Mouse (Mus musculus) E14TG2a.4 (cell line): ENCODE measurements around the gene Plekhm3.

Source experiments
- H3K27me3 ChIP-seq: 2 replicates; pipeline ENCODE4 v1.6.1; 2014; ENCODE audit warnings: low read length, control low read depth; ENCODE audit not compliant: insufficient read depth
- H3K36me3 ChIP-seq: 2 replicates; pipeline ENCODE4 v1.6.1; 2014; ENCODE audit warnings: low read length, control low read depth; ENCODE audit not compliant: insufficient read depth
- H3K4me1 ChIP-seq: replicated peaks from 2 replicates; pipeline ENCODE4 v1.6.1; 2014; ENCODE audit warnings: low read depth, low read length, control low read depth
- H3K4me3 ChIP-seq: replicated peaks from 2 replicates; pipeline ENCODE4 v1.5.1; 2014; ENCODE audit warnings: mild to moderate bottlenecking, low read length
- H3K9me3 ChIP-seq: 2 replicates; pipeline ENCODE4 v1.6.1; 2014; ENCODE audit warnings: low read length, control low read depth
- CTCF ChIP-seq: conservative IDR thresholded peaks from 2 replicates; pipeline ENCODE4 v1.5.1; 2014; ENCODE audit warnings: low read length
- NANOG ChIP-seq: IDR thresholded peaks from 2 replicates; pipeline ENCODE4 v1.6.1; 2014; ENCODE audit warnings: borderline replicate concordance, low read length, mixed read lengths
- POU5F1 ChIP-seq: IDR thresholded peaks from 2 replicates; pipeline ENCODE4 v1.6.1; 2014; ENCODE audit warnings: low read length, borderline replicate concordance

Gene Plekhm3

DNA sequence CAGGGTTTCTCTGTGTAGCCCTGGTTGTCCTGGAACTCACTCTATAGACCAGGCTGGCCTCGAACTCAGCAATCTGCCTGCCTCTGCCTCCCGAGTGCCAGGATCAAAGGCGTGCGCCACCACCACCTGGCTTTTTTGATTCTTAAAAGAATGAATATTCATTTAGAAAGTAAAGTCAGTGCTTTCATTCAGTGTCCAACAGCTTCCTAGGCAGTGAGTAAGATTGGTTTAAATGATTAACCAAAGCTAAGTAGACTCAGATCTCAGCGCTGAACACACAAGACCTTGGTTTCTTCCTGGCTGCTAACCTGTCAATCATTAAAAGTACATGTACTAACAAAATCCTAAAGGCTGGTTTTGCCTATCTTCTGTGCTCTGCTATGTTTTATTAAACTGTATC, 96.8 kb downstream of the Plekhm3 start:
- H3K4me3 ChIP-seq: no peak overlapping the region
- H3K36me3 ChIP-seq: no peaks in the 10 kb centered on the region
- no peaks in the 10 kb centered on the region for H3K27me3 ChIP-seq
- TF ChIP-seq NANOG (no peak), CTCF (no peak)
- H3K9me3 ChIP-seq: no peaks in the 10 kb centered on the region
- H3K4me1 ChIP-seq: no peaks in the 10 kb centered on the region

DNA sequence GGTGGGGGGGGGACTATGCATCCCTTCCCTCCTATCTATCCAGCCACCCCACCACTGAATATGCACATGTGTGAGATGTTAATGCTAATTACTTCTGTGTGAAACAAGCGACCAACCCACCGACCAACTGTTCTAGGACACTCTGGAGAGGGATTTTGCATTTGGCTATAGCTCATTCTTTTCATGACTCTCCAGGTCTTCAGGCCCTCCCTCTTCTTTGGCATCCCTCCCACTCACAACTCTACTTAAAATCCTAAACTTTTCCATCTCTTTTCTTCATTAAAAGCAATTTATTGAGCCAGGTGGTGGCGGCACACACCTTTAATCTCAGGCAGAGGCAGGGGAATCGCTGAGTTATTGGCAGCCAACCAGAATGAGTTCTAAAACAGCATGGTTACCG, 101.8 kb downstream of the Plekhm3 start:
- H3K4me1 ChIP-seq: no peaks in the 10 kb centered on the region

GRCm38 (mm10) chr1:64853738-64854730, 102.6 kb downstream of the Plekhm3 start:
- no peaks in the 10 kb centered on the region for H3K4me1 ChIP-seq
- TF ChIP-seq POU5F1: no peak
- TF ChIP-seq CTCF: no peak
- TF ChIP-seq NANOG: no peak

More for the DNA sequence above, 101.8 kb downstream of the Plekhm3 start:
- H3K36me3 ChIP-seq: no peaks in the 10 kb centered on the region
- no peaks in the 10 kb centered on the region for H3K27me3 ChIP-seq
- no peak overlapping the region for H3K4me3 ChIP-seq
- no peak for TF ChIP-seq NANOG
- no peak for TF ChIP-seq POU5F1
- TF ChIP-seq CTCF: no peak
- H3K9me3 ChIP-seq: no peaks in the 10 kb centered on the region

DNA sequence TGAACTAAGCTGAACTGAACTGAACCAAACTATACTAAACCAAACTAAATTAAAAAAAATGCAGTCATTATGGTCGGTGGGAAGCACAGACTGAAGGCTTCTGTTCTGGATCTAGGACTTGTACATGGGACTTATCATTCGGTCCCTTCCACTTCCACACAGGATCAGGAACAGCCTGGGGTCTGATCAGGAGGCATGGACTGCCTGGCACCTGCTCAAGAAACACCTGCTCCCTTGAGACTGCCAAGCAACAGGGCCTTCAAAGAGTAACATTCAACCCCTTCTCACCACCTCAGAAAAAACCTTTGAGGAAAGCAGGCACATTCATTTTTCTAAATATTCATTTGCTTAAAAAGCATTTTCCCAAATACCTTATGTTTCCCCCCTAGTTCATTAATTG, 103.4 kb downstream of the Plekhm3 start:
- no peak overlapping the region for H3K4me3 ChIP-seq
- H3K27me3 ChIP-seq: no peaks in the 10 kb centered on the region
- no peaks in the 10 kb centered on the region for H3K4me1 ChIP-seq
- no peak for TF ChIP-seq POU5F1
- no peaks in the 10 kb centered on the region for H3K36me3 ChIP-seq
- H3K9me3 ChIP-seq: no peaks in the 10 kb centered on the region

More at GRCm38 (mm10) chr1:64853738-64854730, 102.6 kb downstream of the Plekhm3 start:
- no peaks in the 10 kb centered on the region for H3K27me3 ChIP-seq
- H3K9me3 ChIP-seq: no peaks in the 10 kb centered on the region
- H3K4me3 ChIP-seq: no peak overlapping the region
- no peaks in the 10 kb centered on the region for H3K36me3 ChIP-seq

DNA sequence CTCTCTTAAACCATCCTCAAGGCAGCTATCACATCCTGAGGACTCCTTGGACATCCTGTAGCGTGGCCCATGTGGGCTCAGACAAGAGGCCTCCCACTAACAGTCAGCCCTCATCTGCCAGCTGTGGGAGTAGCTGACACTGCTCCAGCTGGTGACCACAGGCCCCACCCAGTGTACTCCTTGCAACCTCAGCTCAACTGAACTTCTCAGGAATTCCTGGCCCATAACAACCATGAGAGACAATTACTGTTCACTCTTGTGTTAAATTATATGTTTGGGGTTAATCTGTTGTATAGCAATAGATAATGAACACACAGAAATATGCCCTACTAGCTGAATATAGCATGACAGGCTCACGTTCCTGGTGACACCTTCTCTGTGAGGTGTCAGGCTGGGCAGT, 104.4 kb downstream of the Plekhm3 start:
- no peaks in the 10 kb centered on the region for H3K4me1 ChIP-seq
- TF ChIP-seq NANOG: no peak
- no peak for TF ChIP-seq POU5F1
- TF ChIP-seq CTCF: no peak

GRCm38 (mm10) chr1:64850345-64850744, 106.3 kb downstream of the Plekhm3 start:
- TF ChIP-seq POU5F1: no peak
- no peak for TF ChIP-seq NANOG
- no peak for TF ChIP-seq CTCF

More for the DNA sequence above, 104.4 kb downstream of the Plekhm3 start:
- no peaks in the 10 kb centered on the region for H3K36me3 ChIP-seq
- H3K9me3 ChIP-seq: no peaks in the 10 kb centered on the region
- H3K4me3 ChIP-seq: no peak overlapping the region
- H3K27me3 ChIP-seq: no peaks in the 10 kb centered on the region

DNA sequence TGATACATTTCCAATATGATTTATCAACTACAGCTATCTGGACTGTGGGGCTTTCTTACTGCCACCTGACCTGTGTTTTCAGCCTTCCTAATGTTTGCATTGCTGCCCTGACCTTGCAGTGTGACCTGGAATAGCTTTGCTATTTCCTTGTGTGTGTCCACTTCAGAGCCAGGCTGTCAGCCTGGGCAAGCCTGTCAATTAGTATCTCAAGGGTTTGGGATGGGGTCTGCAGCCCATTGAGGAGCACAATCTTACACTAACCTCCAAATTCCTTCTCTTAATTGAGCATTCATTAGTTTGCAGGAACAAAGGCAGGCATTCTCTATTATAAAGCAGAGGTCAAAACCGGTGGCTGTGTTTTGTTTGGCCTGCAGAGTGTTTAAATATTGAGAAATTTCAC, 107.6 kb downstream of the Plekhm3 start:
- Histone ChIP-seq H3K4me1 (no peaks in the 10 kb centered on the region), H3K9me3 (no peaks in the 10 kb centered on the region), H3K36me3 (no peaks in the 10 kb centered on the region), H3K27me3 (no peaks in the 10 kb centered on the region), H3K4me3 (no peak overlapping the region)
- TF ChIP-seq NANOG: no peak
- TF ChIP-seq CTCF: no peak
- TF ChIP-seq POU5F1: no peak

More at GRCm38 (mm10) chr1:64850345-64850744, 106.3 kb downstream of the Plekhm3 start:
- no peaks in the 10 kb centered on the region for H3K4me1 ChIP-seq
- H3K27me3 ChIP-seq: no peaks in the 10 kb centered on the region
- no peaks in the 10 kb centered on the region for H3K9me3 ChIP-seq
- no peaks in the 10 kb centered on the region for H3K36me3 ChIP-seq
- H3K4me3 ChIP-seq: no peak overlapping the region

DNA sequence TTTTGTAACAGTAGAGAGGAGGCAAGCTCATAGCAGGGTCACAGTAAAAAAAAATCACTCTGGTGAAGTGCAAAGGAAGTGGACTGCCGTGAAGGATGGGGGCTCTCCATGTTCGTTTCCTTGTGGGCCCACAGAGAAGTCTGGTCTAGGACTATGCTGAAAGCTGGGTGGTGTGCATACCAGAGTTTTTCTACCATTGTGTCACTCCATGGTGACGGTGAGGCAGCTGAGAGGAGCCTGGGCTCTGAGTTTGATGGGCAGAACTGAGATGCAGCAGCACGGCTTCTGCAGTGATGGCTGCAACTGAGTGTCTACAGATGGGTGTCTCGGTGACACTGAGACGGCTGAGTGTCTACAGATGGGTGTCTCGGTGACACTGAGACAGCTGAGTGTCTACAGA, 108.5 kb downstream of the Plekhm3 start:
- Histone ChIP-seq H3K9me3 (no peaks in the 10 kb centered on the region), H3K27me3 (no peaks in the 10 kb centered on the region), H3K4me1 (no peaks in the 10 kb centered on the region), H3K4me3 (no peak overlapping the region), H3K36me3 (no peaks in the 10 kb centered on the region)
- TF ChIP-seq POU5F1 (no peak), CTCF (no peak), NANOG (no peak)

GRCm38 (mm10) chr1:64847565-64847964, 109.1 kb downstream of the Plekhm3 start:
- TF ChIP-seq CTCF (no peak), NANOG (no peak), POU5F1 (no peak)
- no peak overlapping the region for H3K4me3 ChIP-seq
- no peaks in the 10 kb centered on the region for H3K36me3 ChIP-seq
- no peaks in the 10 kb centered on the region for H3K4me1 ChIP-seq
- no peaks in the 10 kb centered on the region for H3K9me3 ChIP-seq
- H3K27me3 ChIP-seq: no peaks in the 10 kb centered on the region
